Mouse (Mus musculus): Measurements from ENCODE around the gene Ccdc78. TPM values are rescaled to one million over a fixed set of nuclear protein-coding genes. Genes with fewer than 3 reads are reported as not detected.

The Ccdc78 gene
- total and polyA plus RNA-seq, 3 experiments: 0.08 to 0.85 TPM; not detected in 1

DNA sequence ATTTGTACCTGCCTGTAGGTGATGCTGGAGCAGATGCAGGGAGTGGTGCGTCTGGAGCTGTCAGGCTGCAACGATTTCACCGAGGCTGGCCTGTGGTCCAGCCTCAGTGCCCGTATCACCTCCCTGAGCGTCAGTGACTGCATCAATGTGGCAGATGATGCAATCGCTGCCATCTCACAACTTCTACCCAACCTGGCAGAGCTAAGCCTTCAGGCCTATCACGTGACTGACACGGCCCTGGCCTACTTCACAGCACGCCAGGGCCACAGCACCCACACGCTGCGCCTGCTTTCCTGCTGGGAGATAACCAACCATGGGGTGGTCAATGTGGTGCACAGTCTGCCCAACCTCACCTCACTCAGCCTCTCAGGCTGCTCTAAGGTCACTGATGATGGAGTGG lies 31.3 kb downstream of the Ccdc78 start:
- H3K27me3 ChIP-seq (ENCODE audit: control insufficient read depth in 1 of 2, insufficient read depth in 2 of 2, low read length in 2 of 2): peaks cover 0 to 2% of the 10 kb centered on the region in 2 experiments; a peak in 2 of 4 replicates
- H3K79me2 ChIP-seq (ENCODE audit: control insufficient read depth, insufficient read depth, low read length, poor library complexity): no peaks in the 10 kb centered on the region
- H3K9me3 ChIP-seq (replicated peaks; ENCODE audit: insufficient read depth, low read length): no peaks in the 10 kb centered on the region
- H3K36me3 ChIP-seq (ENCODE audit: control insufficient read depth in 1 of 2, insufficient read depth in 2 of 2, low read length in 2 of 2): peaks cover 0 to under 1% of the 10 kb centered on the region in 2 experiments; a peak in 1 of 4 replicates
- no peak overlapping the region for H3K27ac ChIP-seq (ENCODE audit: control insufficient read depth, low read depth, low read length)
- H3K4me3 ChIP-seq (ENCODE audit: control insufficient read depth in 1 of 2, insufficient read depth in 1 of 2, low read depth in 2 of 2, low read length in 2 of 2): no peak overlapping the region
- DNase-seq (ENCODE audit: low read depth, low spot score): no peak
- no peak overlapping the region for H3K9ac ChIP-seq (ENCODE audit: control insufficient read depth, low read depth, low read length, poor library complexity, severe bottlenecking)
- TF ChIP-seq BHLHE40 (IDR thresholded peaks at IDR 0.05; ENCODE audit: borderline replicate concordance, low read depth, low read length): no peak
- TF ChIP-seq USF1 (IDR thresholded peaks at IDR 0.05; ENCODE audit: low read depth, low read length): 0 out of 2 replicates have a peak, but pooled peaks have one; percentile 27
- 0 out of 4 replicates have a peak, but pooled peaks cover 0 to under 1% of the 10 kb centered on the region in 2 experiments for H3K4me1 ChIP-seq (ENCODE audit: control insufficient read depth in 1 of 2, insufficient read depth in 2 of 2, low read length in 2 of 2)

DNA sequence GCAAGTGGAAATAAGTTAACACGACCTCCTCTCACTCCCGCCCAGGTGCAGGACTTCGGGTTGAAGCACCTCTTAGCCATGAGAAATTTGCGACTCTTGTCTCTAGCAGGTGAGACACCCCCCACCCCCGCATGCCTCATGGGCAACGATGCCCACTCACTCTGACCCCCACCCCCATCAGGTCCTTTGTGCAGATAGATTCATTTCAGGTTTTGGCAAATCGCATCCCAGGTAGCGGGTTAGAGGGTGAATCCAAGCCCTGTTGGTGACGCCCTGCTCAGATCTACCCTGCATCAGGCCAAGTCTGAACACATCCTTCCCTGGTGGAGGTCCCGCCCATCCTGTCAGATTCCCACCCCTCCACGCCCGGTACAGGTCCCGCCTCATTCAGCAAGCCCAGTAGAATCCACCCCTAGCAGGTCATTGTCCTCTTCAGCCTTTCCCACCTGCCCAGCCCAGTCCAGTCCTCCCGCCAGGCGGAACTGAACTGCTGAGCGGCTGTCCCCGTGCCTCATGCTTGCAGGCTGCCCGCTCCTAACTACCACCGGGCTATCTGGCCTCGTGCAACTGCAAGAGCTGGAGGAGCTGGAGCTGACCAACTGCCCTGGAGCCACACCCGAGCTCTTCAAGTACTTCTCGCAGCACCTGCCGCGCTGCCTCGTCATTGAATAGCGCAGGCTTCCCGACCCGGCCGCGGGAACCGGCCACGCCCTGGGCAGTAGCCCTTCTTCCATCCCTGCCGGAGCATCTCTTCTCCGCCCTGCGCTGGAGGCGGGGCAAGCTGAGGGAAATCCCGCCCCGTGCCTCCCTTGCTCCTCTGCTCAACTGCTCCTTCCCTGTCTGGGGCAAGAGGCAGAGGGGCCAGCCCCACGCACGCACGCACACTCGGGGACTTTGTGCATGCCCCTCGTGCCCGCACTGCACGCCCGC lies 32.7 kb downstream of the Ccdc78 start:
- H3K9me3 ChIP-seq (replicated peaks; ENCODE audit: insufficient read depth, low read length): no peaks in the 10 kb centered on the region
- peaks cover 0 to 2% of the 10 kb centered on the region in 2 experiments; a peak in 2 of 4 replicates for H3K27me3 ChIP-seq (ENCODE audit: control insufficient read depth in 1 of 2, insufficient read depth in 2 of 2, low read length in 2 of 2)
- H3K36me3 ChIP-seq (ENCODE audit: control insufficient read depth in 1 of 2, insufficient read depth in 2 of 2, low read length in 2 of 2): peaks cover 0 to 4% of the 10 kb centered on the region in 2 experiments; a peak in 1 of 4 replicates
- peaks cover 0 to 4% of the 10 kb centered on the region in 2 experiments; a peak in 1 of 4 replicates for H3K4me1 ChIP-seq (ENCODE audit: control insufficient read depth in 1 of 2, insufficient read depth in 2 of 2, low read length in 2 of 2)
- DNase-seq (ENCODE audit: low read depth, low spot score): no peak
- TF ChIP-seq BHLHE40 (IDR thresholded peaks at IDR 0.05; ENCODE audit: borderline replicate concordance, low read depth, low read length): no peak
- no peak for TF ChIP-seq POLR2A (IDR thresholded peaks at IDR 0.05; ENCODE audit: control insufficient read depth in 1 of 2, insufficient read depth in 1 of 2, low read depth in 1 of 2, low read length in 2 of 2, poor library complexity in 1 of 2)
- TF ChIP-seq CHD1 (IDR thresholded peaks at IDR 0.05; ENCODE audit: low read depth, low read length): no peak
- no peak for TF ChIP-seq POLR2AphosphoS5 (IDR thresholded peaks at IDR 0.05; ENCODE audit: borderline replicate concordance, low read depth, low read length)
- no peak for TF ChIP-seq EP300 (IDR thresholded peaks at IDR 0.05; ENCODE audit: low read depth in 1 of 2, low read length in 2 of 2)
- TF ChIP-seq ETS1 (IDR thresholded peaks at IDR 0.05; ENCODE audit: low read depth, low read length): no peak
- no peak for TF ChIP-seq CTCF (IDR thresholded peaks at IDR 0.05 in 2 of 3, conservative IDR thresholded peaks at IDR 0.05 in 1 of 3; ENCODE audit: control insufficient read depth in 1 of 3, insufficient read depth in 1 of 3, low read depth in 2 of 3, low read length in 3 of 3, poor library complexity in 1 of 3, severe bottlenecking in 1 of 3)
- no peak for TF ChIP-seq NRF1 (IDR thresholded peaks at IDR 0.05; ENCODE audit: insufficient read depth, low read depth, low read length, poor library complexity, severe bottlenecking)
- no peak for TF ChIP-seq MYB (IDR thresholded peaks at IDR 0.05; ENCODE audit: low read depth, low read length)
- TF ChIP-seq MAFK (IDR thresholded peaks at IDR 0.05; ENCODE audit: borderline replicate concordance, low read depth, low read length): no peak
- H3K9ac ChIP-seq (ENCODE audit: control insufficient read depth, low read depth, low read length, poor library complexity, severe bottlenecking): no peak overlapping the region
- no peak overlapping the region for H3K4me3 ChIP-seq (ENCODE audit: control insufficient read depth in 1 of 2, insufficient read depth in 1 of 2, low read depth in 2 of 2, low read length in 2 of 2)
- H3K79me2 ChIP-seq (ENCODE audit: control insufficient read depth, insufficient read depth, low read length, poor library complexity): peaks cover 6% of the 10 kb centered on the region
- H3K27ac ChIP-seq (ENCODE audit: control insufficient read depth, low read depth, low read length): no peak overlapping the region

Data from MEL (cell line).